Mouse (Mus musculus): Measurements from ENCODE around the gene Scgb2b11. TPM values are rescaled to one million over a fixed set of nuclear protein-coding genes. Genes with fewer than 3 reads are reported as not detected.
"Not testable (repeated sequence)": the region's sequence is repeated elsewhere in the genome, so short reads cannot be mapped to it uniquely, and the experiment has no call there.

Scgb2b11 gene
- polyA plus RNA-seq (2016; fragmentation: Nextera tagmentation; extraction: Ambion mirVana), result not detected in 2 replicates

GRCm38 (mm10) chr7:32211045-32211444 lies at the start of gene Scgb2b11:
Scgb2b11 (minus strand) TSS chr7:32211145.
- 61% methylated on average over 2 of the region's 2 CpGs for WGBS (ENCODE audit: insufficient replicate concordance)
- H3K4me3 ChIP-seq; H3K9me3 ChIP-seq (replicated peaks); H3K27me3 ChIP-seq (replicated peaks); H3K4me2 ChIP-seq; H3K9ac ChIP-seq; H3K36me3 ChIP-seq; H3K4me1 ChIP-seq; H3K27ac ChIP-seq; ATAC-seq: not testable (repeated sequence)

- H3K27me3 ChIP-seq (replicated peaks); H3K9ac ChIP-seq; H3K4me2 ChIP-seq; H3K4me3 ChIP-seq; H3K4me1 ChIP-seq; H3K9me3 ChIP-seq (replicated peaks); ATAC-seq; H3K27ac ChIP-seq; H3K36me3 ChIP-seq: not testable (repeated sequence)
- WGBS (ENCODE audit: insufficient replicate concordance), result no CpG with 5 or more reads among the region's 2 CpGs
Measured at GRCm38 (mm10) chr7:32222540-32222939, 11.6 kb upstream of the Scgb2b11 start, which contains the start of gene Scgb1b11. Scgb1b11 (plus strand) TSS chr7:32222840.

Other genes starting within 250 kb of the Scgb2b11 start
- not detected in 2 replicates for gene Scgb1b10, start 110.3 kb downstream of the Scgb2b11 start, polyA plus RNA-seq (2016; fragmentation: Nextera tagmentation; extraction: Ambion mirVana)
- not detected in 2 replicates for gene Scgb1b11, start 11.7 kb upstream of the Scgb2b11 start, polyA plus RNA-seq (2016; fragmentation: Nextera tagmentation; extraction: Ambion mirVana)
- not detected in 2 replicates for gene Scgb2b12, start 116.1 kb upstream of the Scgb2b11 start, polyA plus RNA-seq (2016; fragmentation: Nextera tagmentation; extraction: Ambion mirVana)
- gene Scgb1b12, start 123.0 kb upstream of the Scgb2b11 start, polyA plus RNA-seq (2016; fragmentation: Nextera tagmentation; extraction: Ambion mirVana), result not detected in 2 replicates
- not detected in 2 replicates for gene Scgb1b29, start 230.4 kb upstream of the Scgb2b11 start, polyA plus RNA-seq (2016; fragmentation: Nextera tagmentation; extraction: Ambion mirVana)